Mouse (Mus musculus): Measurements from ENCODE around the gene Ilf3.

- TF ChIP-seq CTCF (IDR thresholded peaks at IDR 0.05; ENCODE audit: extremely low read depth, insufficient read depth, insufficient read length, insufficient replicate concordance) (no peak), POLR2A (IDR thresholded peaks at IDR 0.05; ENCODE audit: low read depth, low read length) (no peak)
Measured at GRCm38 (mm10) chr9:21439914-21440313, 72.2 kb downstream of the Ilf3 start.
